Mouse (Mus musculus): ENCODE results near the gene Sptbn2. TPM values are rescaled to one million over a fixed set of nuclear protein-coding genes. Genes with fewer than 3 reads are reported as not detected.

Gene Sptbn2
- polyA plus RNA-seq, 1 experiment from 2014 or later = 0.09 TPM

DNA sequence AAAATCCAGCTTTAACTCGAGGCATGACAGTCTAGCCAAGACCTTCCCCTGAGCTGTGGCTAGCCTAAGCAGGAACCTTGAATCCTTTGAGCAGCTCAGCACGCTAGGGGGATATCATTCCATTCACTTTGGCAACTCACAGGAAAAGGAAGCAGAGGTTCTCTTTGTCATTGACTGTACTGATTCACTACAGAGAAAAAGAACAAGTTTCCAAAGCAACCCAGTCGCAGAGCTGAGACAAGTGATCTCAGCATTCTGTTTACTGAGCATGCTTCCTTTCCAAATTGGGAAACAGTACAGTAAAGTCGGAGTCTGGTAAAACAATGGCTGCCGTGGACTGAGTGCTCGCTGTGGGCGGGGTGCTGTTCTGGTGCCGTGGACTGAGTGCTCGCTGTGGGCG lies 2.2 kb upstream of the Sptbn2 start:
- WGBS (ENCODE audit: insufficient replicate concordance) = 54% methylated on average over 10 of the region's 10 CpGs
- DNase-seq = no peak
- peaks cover 67% of the 10 kb centered on the region for H3K27me3 ChIP-seq
- no peak overlapping the region for H3K4me3 ChIP-seq (replicated peaks)
- peaks cover 10% of the 10 kb centered on the region for H3K4me1 ChIP-seq (replicated peaks)
- H3K36me3 ChIP-seq = no peaks in the 10 kb centered on the region
- H3K4me2 ChIP-seq = no peak overlapping the region
- no peaks in the 10 kb centered on the region for H3K9me3 ChIP-seq (replicated peaks)
- no peak overlapping the region for H3K27ac ChIP-seq
- no peak overlapping the region for H3K9ac ChIP-seq
- ATAC-seq (ENCODE audit: low read depth) = no peak

- H3K27ac ChIP-seq = no peak overlapping the region
- peaks cover 77% of the 10 kb centered on the region for H3K27me3 ChIP-seq
- peak overlapping the region; percentile 45 for H3K4me3 ChIP-seq (replicated peaks)
- H3K4me1 ChIP-seq (replicated peaks) = peaks cover 10% of the 10 kb centered on the region
- no peak for ATAC-seq (ENCODE audit: low read depth)
- DNase-seq = no peak
- no peaks in the 10 kb centered on the region for H3K36me3 ChIP-seq
- no peaks in the 10 kb centered on the region for H3K9me3 ChIP-seq (replicated peaks)
- H3K9ac ChIP-seq = no peak overlapping the region
- H3K4me2 ChIP-seq = peak overlapping the region; percentile 64
- WGBS (ENCODE audit: insufficient replicate concordance) = 2% methylated on average over 40 of the region's 65 CpGs
Measured at GRCm38 (mm10) chr19:4711601-4712155, 711 bp downstream of the Sptbn2 start.

- DNase-seq (no peak), ATAC-seq (ENCODE audit: low read depth) (no peak)
- H3K4me2 ChIP-seq = peak overlapping the region; percentile 64
- H3K27ac ChIP-seq = no peak overlapping the region
- no peak overlapping the region for H3K9ac ChIP-seq
- no peaks in the 10 kb centered on the region for H3K9me3 ChIP-seq (replicated peaks)
- WGBS (ENCODE audit: insufficient replicate concordance) = 1% methylated on average over 54 of the region's 60 CpGs
- peak overlapping the region; percentile 45 for H3K4me3 ChIP-seq (replicated peaks)
- H3K27me3 ChIP-seq = peaks cover 72% of the 10 kb centered on the region
- H3K36me3 ChIP-seq = no peaks in the 10 kb centered on the region
- H3K4me1 ChIP-seq (replicated peaks) = peaks cover 10% of the 10 kb centered on the region
Measured at GRCm38 (mm10) chr19:4712156-4712780, 1.3 kb downstream of the Sptbn2 start.

DNA sequence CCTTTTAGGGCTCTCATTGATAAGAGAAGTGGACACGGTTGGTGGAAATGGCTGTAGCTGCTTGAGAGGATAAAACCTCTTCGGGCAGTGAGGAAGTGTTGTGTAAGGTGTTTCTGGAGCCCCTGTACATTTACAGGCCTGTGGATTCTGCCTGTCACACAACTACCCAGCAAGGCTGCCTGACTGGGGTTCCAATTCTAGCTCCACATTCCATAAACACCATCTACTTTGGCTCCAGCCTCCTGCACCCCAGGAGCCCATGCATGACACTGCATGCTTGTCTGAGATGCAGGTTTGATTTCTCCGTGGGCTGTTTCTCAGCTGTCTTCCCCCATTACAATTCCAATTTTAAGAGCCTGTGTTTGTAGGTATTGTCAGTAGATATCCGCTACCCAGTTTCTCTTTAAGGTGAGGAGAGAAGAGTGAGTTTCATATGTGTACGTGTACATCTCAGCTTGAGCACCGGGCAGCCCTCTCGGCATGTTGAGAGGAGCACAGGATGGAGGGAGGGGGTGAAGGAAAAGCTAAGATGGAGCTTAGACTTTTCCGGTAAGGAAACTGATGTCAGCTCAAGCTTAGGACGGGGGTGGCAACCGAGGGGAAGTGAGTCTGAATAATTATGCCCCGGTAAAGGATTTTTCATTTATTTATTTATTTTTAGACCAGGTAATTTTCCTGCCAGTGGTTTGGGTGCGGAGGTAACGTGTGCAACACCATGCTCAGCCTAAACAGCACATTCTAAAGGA lies 2.0 kb downstream of the Sptbn2 start:
- Histone ChIP-seq H3K9ac (no peak overlapping the region), H3K36me3 (no peaks in the 10 kb centered on the region), H3K27ac (no peak overlapping the region), H3K4me2 (peak overlapping the region; percentile 64; the same call in 1 of the 2 replicates), H3K4me3 (replicated peaks) (peak overlapping the region; percentile 45), H3K9me3 (replicated peaks) (no peaks in the 10 kb centered on the region), H3K4me1 (replicated peaks) (peaks cover 10% of the 10 kb centered on the region), H3K27me3 (peaks cover 70% of the 10 kb centered on the region)
- DNase-seq = no peak
- ATAC-seq (ENCODE audit: low read depth) = no peak
- WGBS (ENCODE audit: insufficient replicate concordance) = 30% methylated on average over 13 of the region's 13 CpGs

GRCm38 (mm10) chr19:4713886-4714285 lies 2.9 kb downstream of the Sptbn2 start:
- no peaks in the 10 kb centered on the region for H3K9me3 ChIP-seq (replicated peaks)
- H3K27me3 ChIP-seq = peaks cover 66% of the 10 kb centered on the region
- no peak overlapping the region for H3K27ac ChIP-seq
- H3K9ac ChIP-seq = no peak overlapping the region
- no peak for DNase-seq
- H3K4me3 ChIP-seq (replicated peaks) = no peak overlapping the region
- peaks cover 17% of the 10 kb centered on the region for H3K4me1 ChIP-seq (replicated peaks)
- no peak for ATAC-seq (ENCODE audit: low read depth)
- WGBS (ENCODE audit: insufficient replicate concordance) = 48% methylated on average over 3 of the region's 3 CpGs
- H3K4me2 ChIP-seq = no peak overlapping the region
- no peaks in the 10 kb centered on the region for H3K36me3 ChIP-seq

DNA sequence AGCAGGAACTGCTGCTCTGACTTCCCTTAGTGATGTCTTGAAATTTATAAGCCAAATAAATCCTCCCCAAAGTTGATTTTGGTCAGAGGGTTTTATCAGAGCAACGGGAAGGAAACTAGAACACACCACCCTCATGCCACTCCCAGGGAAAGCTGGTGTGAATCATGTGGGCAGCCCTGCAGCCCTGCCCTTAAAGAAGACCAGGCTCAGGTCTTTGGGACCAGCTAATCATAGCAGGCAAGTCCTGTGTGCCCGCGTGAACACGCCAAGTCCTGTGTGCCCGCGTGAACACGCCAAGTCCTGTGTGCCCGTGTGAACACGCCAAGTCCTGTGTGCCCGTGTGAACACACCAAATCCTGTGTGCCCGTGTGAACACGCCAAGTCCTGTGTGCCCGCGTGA lies 5.8 kb downstream of the Sptbn2 start:
- H3K36me3 ChIP-seq = no peaks in the 10 kb centered on the region
- no peak overlapping the region for H3K4me2 ChIP-seq
- H3K27me3 ChIP-seq = peaks cover 52% of the 10 kb centered on the region
- 85% methylated on average over 14 of the region's 14 CpGs for WGBS (ENCODE audit: insufficient replicate concordance)
- H3K4me3 ChIP-seq (replicated peaks) = no peak overlapping the region
- no peaks in the 10 kb centered on the region for H3K9me3 ChIP-seq (replicated peaks)
- peaks cover 17% of the 10 kb centered on the region for H3K4me1 ChIP-seq (replicated peaks)
- DNase-seq = no peak
- ATAC-seq (ENCODE audit: low read depth) = no peak
- H3K27ac ChIP-seq = no peak overlapping the region
- H3K9ac ChIP-seq = no peak overlapping the region

GRCm38 (mm10) chr19:4717281-4717680 lies 6.3 kb downstream of the Sptbn2 start:
- peaks cover 15% of the 10 kb centered on the region for H3K4me1 ChIP-seq (replicated peaks)
- H3K9me3 ChIP-seq (replicated peaks) = no peaks in the 10 kb centered on the region
- H3K4me2 ChIP-seq = no peak overlapping the region
- no peaks in the 10 kb centered on the region for H3K36me3 ChIP-seq
- no peak overlapping the region for H3K4me3 ChIP-seq (replicated peaks)
- ATAC-seq (ENCODE audit: low read depth) (no peak), DNase-seq (no peak)
- no peak overlapping the region for H3K27ac ChIP-seq
- H3K27me3 ChIP-seq = peaks cover 47% of the 10 kb centered on the region
- 78% methylated on average over 2 of the region's 2 CpGs for WGBS (ENCODE audit: insufficient replicate concordance)
- H3K9ac ChIP-seq = no peak overlapping the region

DNA sequence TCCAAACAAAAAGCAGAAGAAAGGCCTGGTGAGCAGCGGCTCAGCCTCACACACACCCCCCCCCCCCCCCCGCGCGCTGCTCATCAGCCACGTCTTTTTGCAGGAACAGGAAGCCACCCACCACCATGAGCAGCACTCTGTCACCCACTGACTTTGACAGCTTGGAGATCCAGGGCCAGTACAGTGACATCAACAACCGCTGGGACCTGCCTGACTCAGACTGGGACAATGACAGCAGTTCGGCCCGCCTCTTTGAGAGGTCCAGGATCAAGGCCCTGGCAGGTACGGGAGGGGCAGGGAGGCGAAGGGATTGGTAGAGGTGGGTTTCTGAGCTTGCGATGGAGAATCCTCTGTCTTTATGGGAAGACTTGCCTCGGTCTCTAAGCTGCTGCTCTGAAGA lies 7.7 kb downstream of the Sptbn2 start:
- WGBS (ENCODE audit: insufficient replicate concordance) = 17% methylated on average over 8 of the region's 12 CpGs
- Histone ChIP-seq H3K4me2 (no peak overlapping the region), H3K27me3 (peaks cover 35% of the 10 kb centered on the region)

GRCm38 (mm10) chr19:4719351-4719764 lies 8.4 kb downstream of the Sptbn2 start:
- Histone ChIP-seq H3K4me2 (no peak overlapping the region), H3K4me3 (replicated peaks) (no peak overlapping the region), H3K27ac (no peak overlapping the region), H3K27me3 (peaks cover 29% of the 10 kb centered on the region), H3K9ac (no peak overlapping the region), H3K9me3 (replicated peaks) (no peaks in the 10 kb centered on the region), H3K4me1 (replicated peaks) (peaks cover 11% of the 10 kb centered on the region; the same call in 1 of the 2 replicates), H3K36me3 (no peaks in the 10 kb centered on the region)
- WGBS (ENCODE audit: insufficient replicate concordance) = 38% methylated on average over 5 of the region's 5 CpGs
- DNase-seq (no peak), ATAC-seq (ENCODE audit: low read depth) (no peak)

More for the DNA sequence above, 7.7 kb downstream of the Sptbn2 start:
- Histone ChIP-seq H3K27ac (no peak overlapping the region), H3K4me3 (replicated peaks) (no peak overlapping the region), H3K9me3 (replicated peaks) (no peaks in the 10 kb centered on the region), H3K36me3 (no peaks in the 10 kb centered on the region), H3K4me1 (replicated peaks) (peaks cover 11% of the 10 kb centered on the region; the same call in 1 of the 2 replicates), H3K9ac (no peak overlapping the region)
- ATAC-seq (ENCODE audit: low read depth) = no peak
- DNase-seq = no peak

DNA sequence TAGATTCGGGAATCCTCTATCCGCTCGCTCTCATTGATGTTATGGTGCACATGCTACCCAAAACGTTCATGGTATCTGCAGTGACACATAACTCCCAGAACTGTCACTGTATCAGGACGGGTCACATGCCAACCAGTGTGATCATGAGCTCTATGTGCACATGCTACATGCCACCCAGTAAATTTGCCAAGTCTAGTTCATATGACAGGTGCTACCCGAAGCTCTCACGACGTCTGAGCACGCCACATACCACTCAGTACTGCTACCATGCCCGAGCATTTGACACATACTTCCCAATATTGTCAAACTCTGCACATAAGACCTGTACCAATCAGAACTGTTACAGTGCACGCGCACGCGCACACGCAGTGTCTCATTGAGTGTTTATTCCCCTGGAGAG lies 9.1 kb downstream of the Sptbn2 start:
- Histone ChIP-seq H3K4me3 (replicated peaks) (no peak overlapping the region), H3K4me1 (replicated peaks) (peaks cover 11% of the 10 kb centered on the region; the same call in 1 of the 2 replicates), H3K27me3 (peaks cover 21% of the 10 kb centered on the region), H3K9me3 (replicated peaks) (no peaks in the 10 kb centered on the region), H3K9ac (no peak overlapping the region), H3K27ac (no peak overlapping the region), H3K4me2 (no peak overlapping the region), H3K36me3 (no peaks in the 10 kb centered on the region)
- ATAC-seq (ENCODE audit: low read depth) = no peak
- no peak for DNase-seq
- 70% methylated on average over 15 of the region's 15 CpGs for WGBS (ENCODE audit: insufficient replicate concordance)

DNA sequence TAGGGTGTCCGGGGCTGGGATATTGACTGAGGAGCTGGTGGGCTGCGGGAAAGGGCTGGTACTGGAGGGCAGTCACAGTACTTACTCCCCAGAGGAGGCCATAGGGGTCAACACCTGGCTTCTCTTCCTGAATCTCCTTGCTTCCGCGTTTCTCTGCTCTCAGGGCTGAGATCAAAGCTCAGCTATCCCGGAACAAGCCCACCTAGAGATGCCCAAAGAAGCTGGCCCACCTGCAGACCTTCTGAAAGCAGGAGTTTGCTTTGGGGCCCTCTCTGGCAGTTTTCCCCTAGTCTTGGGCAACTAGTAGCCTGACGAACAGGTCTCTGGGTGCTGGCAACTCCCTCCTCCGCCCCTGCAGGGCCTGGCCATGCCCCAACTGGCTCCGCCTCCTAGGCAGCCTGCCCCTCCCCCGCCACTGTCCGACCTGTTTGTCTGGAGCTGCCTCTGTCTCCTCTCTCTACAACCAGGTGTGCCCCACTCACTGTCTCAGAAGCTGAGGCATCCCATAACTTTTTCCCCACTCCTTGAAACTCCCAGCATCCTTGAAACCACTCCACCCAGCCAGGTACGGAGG lies 9.8 kb downstream of the Sptbn2 start:
- Histone ChIP-seq H3K27ac (no peak overlapping the region), H3K4me1 (replicated peaks) (peaks cover 11% of the 10 kb centered on the region; the same call in 1 of the 2 replicates), H3K9ac (no peak overlapping the region), H3K4me2 (0 out of 2 replicates have a peak overlapping the region, but pooled peaks have one; percentile 13), H3K4me3 (replicated peaks) (no peak overlapping the region), H3K9me3 (replicated peaks) (no peaks in the 10 kb centered on the region), H3K36me3 (no peaks in the 10 kb centered on the region), H3K27me3 (peaks cover 16% of the 10 kb centered on the region; the same call in 1 of the 2 replicates)
- peak; percentile 41; the same call in 1 of the 2 replicates for ATAC-seq (ENCODE audit: low read depth)
- no peak for DNase-seq
- 21% methylated on average over 11 of the region's 11 CpGs for WGBS (ENCODE audit: insufficient replicate concordance)

Data from liver, embryonic 13.5 days (tissue).